Mouse (Mus musculus): ENCODE data around the gene Nol4l. TPM values are rescaled to one million over a fixed set of nuclear protein-coding genes. Genes with fewer than 3 reads are reported as not detected.
A peak's percentile ranks its signal among the peaks of the same experiment; 100 is the strongest.

Nol4l gene
- polyA plus RNA-seq, 1 experiment from 2014 or later = 39.9 TPM

DNA sequence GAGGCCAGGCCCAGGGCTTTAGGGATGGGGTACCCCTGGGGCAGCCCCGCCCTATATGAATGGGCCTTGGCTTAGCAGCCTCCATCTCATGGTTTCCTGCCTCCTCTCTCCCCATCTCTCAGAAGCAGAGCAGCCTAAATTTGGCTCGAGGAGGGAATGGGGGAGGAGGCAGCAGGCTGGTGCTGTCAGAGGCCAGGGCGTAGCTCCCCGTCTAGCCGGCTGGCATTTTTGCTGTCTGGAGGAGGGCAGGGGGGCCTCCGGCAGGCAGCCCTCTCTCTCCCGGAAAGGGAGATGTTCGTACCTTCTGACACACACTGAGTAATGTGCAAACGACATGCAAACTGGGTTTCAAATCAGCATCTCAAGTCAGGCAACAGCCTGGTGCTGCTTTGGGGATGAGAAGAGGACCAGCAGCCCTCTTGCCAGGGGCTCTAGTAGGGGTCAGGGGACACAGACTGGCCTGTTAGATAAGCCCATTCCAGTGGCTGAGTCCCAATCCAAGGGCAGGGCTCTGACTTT lies 35.4 kb downstream of the Nol4l start:
- WGBS = 26% methylated on average over 9 of the region's 9 CpGs
- ATAC-seq = no peak
- peak overlapping the region; percentile 13 for H3K4me2 ChIP-seq (ENCODE audit: low read length)
- peak overlapping the region; percentile 97 for H3K27ac ChIP-seq (ENCODE audit: low read length)
- no peaks in the 10 kb centered on the region for H3K9me3 ChIP-seq (replicated peaks; ENCODE audit: control insufficient read depth, low read length, poor library complexity, severe bottlenecking)
- H3K27me3 ChIP-seq (ENCODE audit: control insufficient read depth, insufficient read depth, low read depth, low read length) = no peaks in the 10 kb centered on the region
- no peaks in the 10 kb centered on the region for H3K36me3 ChIP-seq (ENCODE audit: control insufficient read depth, insufficient read depth, low read length)
- peak overlapping the region; percentile 61 for H3K9ac ChIP-seq (ENCODE audit: low read depth, low read length)
- peaks cover 46% of the 10 kb centered on the region for H3K4me1 ChIP-seq (ENCODE audit: control insufficient read depth, insufficient read depth, low read length)
- no peak overlapping the region for H3K4me3 ChIP-seq (ENCODE audit: low read depth, low read length)

DNA sequence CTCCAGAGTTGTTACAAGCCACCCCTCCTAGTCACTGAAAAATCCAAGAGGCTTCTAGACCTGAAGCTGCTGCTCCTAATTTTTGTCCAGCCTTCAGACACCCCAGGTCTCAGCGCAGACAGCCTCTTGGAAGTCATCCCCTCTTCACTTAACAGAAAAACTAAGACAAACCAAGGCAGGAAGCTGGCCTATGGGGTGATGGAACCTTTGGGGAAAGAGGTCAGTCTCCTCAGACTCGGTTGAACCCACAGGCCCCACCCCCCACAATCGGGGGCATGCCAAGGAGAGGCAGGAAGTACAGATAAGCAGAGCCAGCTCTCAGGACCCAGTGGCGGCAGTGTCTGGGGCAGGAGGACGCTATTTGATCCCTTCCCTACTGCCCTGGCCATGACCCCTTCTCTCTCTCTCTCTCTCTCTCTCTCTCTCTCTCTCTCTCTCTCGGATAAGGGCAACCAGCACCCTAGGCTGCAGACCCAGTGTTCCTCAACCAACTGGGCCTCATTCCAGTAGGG lies 35.9 kb downstream of the Nol4l start:
- H3K36me3 ChIP-seq (ENCODE audit: control insufficient read depth, insufficient read depth, low read length) = no peaks in the 10 kb centered on the region

DNA sequence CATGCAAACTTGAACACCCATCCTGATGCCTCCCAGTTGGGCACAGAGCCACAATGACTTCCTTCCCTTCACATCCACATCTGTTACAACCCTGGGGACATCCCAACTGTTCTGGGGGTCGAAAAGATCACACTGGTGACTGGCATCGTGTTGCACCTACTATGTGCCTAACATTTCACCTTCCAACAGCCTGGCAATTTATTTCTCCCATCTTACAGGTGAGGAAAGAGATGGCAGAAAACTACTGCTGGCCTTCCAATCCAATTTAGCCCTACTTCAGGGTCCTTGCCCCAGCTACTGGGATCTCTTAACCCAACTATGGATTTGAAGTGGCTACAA lies 36.4 kb downstream of the Nol4l start:
- Histone ChIP-seq H3K4me1 (ENCODE audit: control insufficient read depth, insufficient read depth, low read length) (peaks cover 46% of the 10 kb centered on the region), H3K27ac (ENCODE audit: low read length) (peak overlapping the region; percentile 97), H3K27me3 (ENCODE audit: control insufficient read depth, insufficient read depth, low read depth, low read length) (no peaks in the 10 kb centered on the region), H3K4me3 (ENCODE audit: low read depth, low read length) (peak overlapping the region; percentile 58), H3K9me3 (replicated peaks; ENCODE audit: control insufficient read depth, low read length, poor library complexity, severe bottlenecking) (no peaks in the 10 kb centered on the region), H3K9ac (ENCODE audit: low read depth, low read length) (peak overlapping the region; percentile 76), H3K36me3 (ENCODE audit: control insufficient read depth, insufficient read depth, low read length) (no peaks in the 10 kb centered on the region), H3K4me2 (ENCODE audit: low read length) (peak overlapping the region; percentile 88)
- 18% methylated on average over 2 of the region's 2 CpGs for WGBS
- ATAC-seq = no peak

More for the DNA sequence above, 35.9 kb downstream of the Nol4l start:
- ATAC-seq = no peak
- 17% methylated on average over 5 of the region's 6 CpGs for WGBS
- Histone ChIP-seq H3K27me3 (ENCODE audit: control insufficient read depth, insufficient read depth, low read depth, low read length) (no peaks in the 10 kb centered on the region), H3K27ac (ENCODE audit: low read length) (peak overlapping the region; percentile 97), H3K4me2 (ENCODE audit: low read length) (peak overlapping the region; percentile 13), H3K4me3 (ENCODE audit: low read depth, low read length) (no peak overlapping the region), H3K9me3 (replicated peaks; ENCODE audit: control insufficient read depth, low read length, poor library complexity, severe bottlenecking) (no peaks in the 10 kb centered on the region), H3K9ac (ENCODE audit: low read depth, low read length) (peak overlapping the region; percentile 61), H3K4me1 (ENCODE audit: control insufficient read depth, insufficient read depth, low read length) (peaks cover 46% of the 10 kb centered on the region)

DNA sequence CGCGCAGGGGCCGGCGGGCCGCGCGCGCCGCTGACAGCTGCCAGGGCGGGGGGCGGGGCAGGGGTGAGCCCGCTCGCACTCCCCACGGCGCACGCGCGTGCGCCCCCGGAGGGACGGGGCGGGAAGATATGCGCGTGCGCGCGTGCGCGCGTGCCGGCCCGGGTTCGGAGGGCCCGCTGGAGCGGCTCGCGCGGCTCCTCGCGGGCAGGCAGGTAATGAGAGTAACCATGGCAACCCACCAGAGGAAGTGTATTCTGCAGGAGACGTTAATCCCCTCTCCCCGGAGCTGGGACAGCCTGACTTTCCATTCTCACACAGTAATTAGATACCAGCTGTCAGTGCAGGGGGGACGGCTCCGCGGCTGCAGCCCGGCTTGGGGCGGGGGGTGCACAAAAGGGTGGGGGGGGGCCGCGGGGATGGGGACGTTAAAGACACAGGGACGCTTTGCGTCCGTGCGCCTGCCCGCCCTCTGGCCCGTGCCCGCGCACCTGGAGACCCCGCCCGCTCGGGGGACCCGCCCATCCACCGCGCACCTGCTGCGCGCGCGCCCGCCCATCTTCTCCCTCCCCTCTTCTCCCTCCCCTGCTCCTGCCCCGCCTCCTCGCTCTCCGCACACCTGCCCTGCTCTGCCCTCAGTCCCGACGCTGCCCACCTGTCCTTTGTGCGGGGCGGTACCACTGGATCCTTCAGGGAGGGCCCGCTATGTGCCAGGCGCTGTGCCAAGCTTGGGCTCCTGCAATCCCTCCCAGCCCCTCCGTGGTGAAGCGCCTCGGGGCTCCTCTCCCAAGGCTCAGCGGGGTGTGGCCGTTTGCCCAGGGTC lies 37.0 kb downstream of the Nol4l start, which contains the start of gene 4930404H24Rik:
4930404H24Rik (plus strand) TSS at position 218 of the 820 bp plus-strand sequence.
- H3K27me3 ChIP-seq (ENCODE audit: control insufficient read depth, insufficient read depth, low read depth, low read length) = no peaks in the 10 kb centered on the region
- H3K9me3 ChIP-seq (replicated peaks; ENCODE audit: control insufficient read depth, low read length, poor library complexity, severe bottlenecking) = no peaks in the 10 kb centered on the region
- H3K4me3 ChIP-seq (ENCODE audit: low read depth, low read length) = peak within 1 kb of the TSS; percentile 58
- peak within 1 kb of the TSS; percentile 89 for H3K9ac ChIP-seq (ENCODE audit: low read depth, low read length)
- ATAC-seq = peak; percentile 90
- no peaks in the 10 kb centered on the region for H3K36me3 ChIP-seq (ENCODE audit: control insufficient read depth, insufficient read depth, low read length)
- peak within 1 kb of the TSS; percentile 88 for H3K4me2 ChIP-seq (ENCODE audit: low read length)
- H3K4me1 ChIP-seq (ENCODE audit: control insufficient read depth, insufficient read depth, low read length) = peaks cover 42% of the 10 kb centered on the region
- 0% methylated on average over 63 of the region's 83 CpGs for WGBS
- peak within 1 kb of the TSS; percentile 97 for H3K27ac ChIP-seq (ENCODE audit: low read length)

DNA sequence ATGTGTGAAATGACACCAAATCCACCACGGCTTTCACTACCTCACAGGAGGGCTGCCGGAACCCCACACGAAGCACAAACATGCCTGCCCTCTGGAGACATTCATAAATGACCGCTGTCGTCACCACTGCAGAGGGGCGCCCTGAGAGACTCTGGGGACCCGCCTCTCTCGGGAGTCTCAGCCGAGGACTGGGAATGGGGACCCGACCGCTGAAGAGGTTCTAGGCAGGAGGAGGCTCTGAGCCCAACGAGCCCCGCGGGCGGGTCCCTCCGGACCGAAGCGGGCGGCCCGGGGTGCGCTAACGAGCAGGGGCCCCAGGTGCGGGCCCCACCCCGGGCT lies 37.6 kb downstream of the Nol4l start:
- peak overlapping the region; percentile 58 for H3K4me3 ChIP-seq (ENCODE audit: low read depth, low read length)
- no peaks in the 10 kb centered on the region for H3K36me3 ChIP-seq (ENCODE audit: control insufficient read depth, insufficient read depth, low read length)
- H3K9me3 ChIP-seq (replicated peaks; ENCODE audit: control insufficient read depth, low read length, poor library complexity, severe bottlenecking) = no peaks in the 10 kb centered on the region
- WGBS = 0% methylated on average over 14 of the region's 24 CpGs
- peak; percentile 30 for ATAC-seq
- peak overlapping the region; percentile 97 for H3K27ac ChIP-seq (ENCODE audit: low read length)
- H3K27me3 ChIP-seq (ENCODE audit: control insufficient read depth, insufficient read depth, low read depth, low read length) = no peaks in the 10 kb centered on the region
- H3K9ac ChIP-seq (ENCODE audit: low read depth, low read length) = peak overlapping the region; percentile 89
- peak overlapping the region; percentile 88 for H3K4me2 ChIP-seq (ENCODE audit: low read length)
- H3K4me1 ChIP-seq (ENCODE audit: control insufficient read depth, insufficient read depth, low read length) = peaks cover 35% of the 10 kb centered on the region

DNA sequence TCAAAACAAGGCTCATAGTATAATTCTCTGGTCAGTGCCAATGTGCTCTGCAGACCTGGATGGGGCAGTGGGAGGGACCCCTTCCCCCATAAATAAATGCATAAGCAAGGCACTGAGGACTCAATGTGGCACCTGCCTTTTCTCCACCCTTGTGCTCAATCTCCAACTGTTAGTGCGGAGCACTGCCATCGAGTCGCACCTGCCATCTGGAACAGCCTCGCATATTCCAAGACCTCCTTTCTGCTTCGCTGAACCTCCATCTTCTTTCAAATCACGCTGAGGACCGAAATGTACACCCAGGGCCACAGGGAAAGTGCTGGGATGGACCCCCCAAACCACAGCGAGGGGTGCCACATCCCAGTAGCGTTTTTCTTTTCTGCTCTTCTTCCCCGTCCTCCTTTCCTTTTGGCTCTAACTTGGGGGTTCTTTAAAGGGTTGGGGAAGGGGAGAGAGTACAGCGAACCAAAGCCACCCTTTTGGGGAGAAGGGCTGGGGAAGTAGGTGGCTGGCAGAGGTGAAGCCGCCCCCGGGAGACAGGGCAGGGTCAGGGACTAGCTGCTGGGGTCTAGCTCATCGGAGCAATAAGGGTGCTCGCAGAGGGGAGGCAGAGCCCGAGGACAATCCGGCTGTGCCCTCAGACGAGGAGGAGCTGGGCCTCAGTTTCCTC lies 38.1 kb downstream of the Nol4l start:
- Histone ChIP-seq H3K9ac (ENCODE audit: low read depth, low read length) (peak overlapping the region; percentile 89), H3K4me2 (ENCODE audit: low read length) (peak overlapping the region; percentile 88), H3K9me3 (replicated peaks; ENCODE audit: control insufficient read depth, low read length, poor library complexity, severe bottlenecking) (no peaks in the 10 kb centered on the region), H3K27ac (ENCODE audit: low read length) (peak overlapping the region; percentile 97), H3K4me1 (ENCODE audit: control insufficient read depth, insufficient read depth, low read length) (peaks cover 34% of the 10 kb centered on the region), H3K4me3 (ENCODE audit: low read depth, low read length) (peak overlapping the region; percentile 58), H3K36me3 (ENCODE audit: control insufficient read depth, insufficient read depth, low read length) (no peaks in the 10 kb centered on the region), H3K27me3 (ENCODE audit: control insufficient read depth, insufficient read depth, low read depth, low read length) (no peaks in the 10 kb centered on the region)
- ATAC-seq = peak; percentile 9; the same call in 1 of the 2 replicates
- 4% methylated on average over 18 of the region's 18 CpGs for WGBS

DNA sequence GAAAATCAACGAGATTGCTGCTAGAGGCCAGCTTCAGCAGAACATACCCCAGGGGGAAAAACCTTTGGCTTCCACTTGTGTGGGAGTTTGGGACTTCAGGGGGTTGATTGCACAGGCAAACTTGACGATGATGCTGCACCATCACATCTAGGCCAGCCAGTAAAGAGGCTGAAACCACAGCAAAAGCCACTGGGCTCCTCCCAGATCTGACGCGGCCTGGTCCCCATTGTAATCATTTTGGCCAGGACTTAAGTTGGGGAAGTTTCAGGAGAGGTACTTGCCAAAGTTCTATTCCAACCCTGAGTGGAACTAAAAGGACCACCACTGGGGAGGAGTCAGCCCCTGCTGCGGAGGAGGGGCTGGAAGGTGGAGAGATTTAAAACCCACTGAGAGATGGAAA lies 38.8 kb downstream of the Nol4l start:
- Histone ChIP-seq H3K4me2 (ENCODE audit: low read length) (peak overlapping the region; percentile 88), H3K27ac (ENCODE audit: low read length) (0 out of 2 replicates have a peak overlapping the region, but pooled peaks have one; percentile 24), H3K9me3 (replicated peaks; ENCODE audit: control insufficient read depth, low read length, poor library complexity, severe bottlenecking) (no peaks in the 10 kb centered on the region), H3K4me3 (ENCODE audit: low read depth, low read length) (no peak overlapping the region), H3K27me3 (ENCODE audit: control insufficient read depth, insufficient read depth, low read depth, low read length) (no peaks in the 10 kb centered on the region), H3K36me3 (ENCODE audit: control insufficient read depth, insufficient read depth, low read length) (no peaks in the 10 kb centered on the region), H3K4me1 (ENCODE audit: control insufficient read depth, insufficient read depth, low read length) (peaks cover 31% of the 10 kb centered on the region), H3K9ac (ENCODE audit: low read depth, low read length) (peak overlapping the region; percentile 16; the same call in 1 of the 2 replicates)
- ATAC-seq = no peak
- 23% methylated on average over 5 of the region's 5 CpGs for WGBS

DNA sequence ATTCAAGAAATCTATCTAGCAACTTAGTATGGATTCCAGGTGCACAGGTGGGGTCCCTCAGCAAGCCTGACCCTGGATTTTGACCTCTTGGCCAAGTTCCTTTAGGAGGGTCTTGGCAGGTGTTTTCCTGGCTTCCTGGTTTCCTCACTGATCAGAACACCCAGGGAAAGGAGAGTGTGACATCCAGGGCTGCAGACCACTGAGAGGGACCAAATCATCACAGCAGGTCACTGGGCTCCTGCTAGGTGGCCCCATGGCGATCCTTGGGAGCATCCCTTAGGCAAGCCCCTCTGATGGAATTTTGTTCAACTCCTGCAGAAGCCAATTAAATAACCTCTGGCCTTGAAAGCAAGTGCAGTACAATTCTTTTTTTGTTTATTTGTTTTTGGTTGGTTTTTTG lies 39.7 kb downstream of the Nol4l start:
- Histone ChIP-seq H3K27me3 (ENCODE audit: control insufficient read depth, insufficient read depth, low read depth, low read length) (no peaks in the 10 kb centered on the region), H3K36me3 (ENCODE audit: control insufficient read depth, insufficient read depth, low read length) (no peaks in the 10 kb centered on the region), H3K4me3 (ENCODE audit: low read depth, low read length) (no peak overlapping the region), H3K27ac (ENCODE audit: low read length) (no peak overlapping the region), H3K4me2 (ENCODE audit: low read length) (no peak overlapping the region), H3K9ac (ENCODE audit: low read depth, low read length) (no peak overlapping the region), H3K4me1 (ENCODE audit: control insufficient read depth, insufficient read depth, low read length) (peaks cover 31% of the 10 kb centered on the region), H3K9me3 (replicated peaks; ENCODE audit: control insufficient read depth, low read length, poor library complexity, severe bottlenecking) (no peaks in the 10 kb centered on the region)
- 61% methylated on average over 1 of the region's 1 CpGs for WGBS
- no peak for ATAC-seq

Data from midbrain, embryonic 16.5 days (tissue).